Mouse (Mus musculus) thymus, adult 2 months (tissue): Measurements from ENCODE around the gene Gpr182.

ENCODE experiments used
- CTCF ChIP-seq: fragments of 200-500 bp; IDR thresholded peaks from 2 replicates; pipeline ENCODE4 v1.5.1; 2012; ENCODE audit warnings: mild to moderate bottlenecking, control low read depth, low read length, moderate library complexity, borderline replicate concordance; ENCODE audit not compliant: control insufficient read depth, poor library complexity, insufficient read depth; ENCODE audit errors: extremely low read depth
- POLR2A ChIP-seq: fragments of 200-500 bp; IDR thresholded peaks from 2 replicates; pipeline ENCODE4 v1.6.1; 2012; ENCODE audit warnings: mild to moderate bottlenecking, low read length, control low read depth, moderate library complexity; ENCODE audit not compliant: control insufficient read depth, poor library complexity, insufficient read depth; ENCODE audit errors: extremely low read depth

DNA sequence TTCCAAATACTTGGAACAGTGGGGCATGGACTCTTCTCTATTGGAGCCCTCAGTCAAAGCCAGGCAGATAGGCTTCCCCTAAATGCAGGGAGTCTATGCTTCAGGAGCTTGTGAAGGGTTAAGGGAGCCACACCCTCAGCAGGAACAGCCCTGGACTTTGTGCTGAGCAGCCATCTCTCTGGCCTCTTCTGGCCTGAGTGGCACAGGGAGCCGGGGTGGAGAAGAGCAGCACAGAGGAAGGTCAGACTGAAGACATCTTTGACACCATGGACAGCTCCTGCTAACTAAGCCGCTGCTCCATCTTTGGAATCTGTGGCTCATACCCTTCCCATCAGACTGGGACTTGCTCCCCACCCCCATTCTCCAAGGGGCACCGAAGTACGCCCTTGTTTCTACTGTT is 48.2 kb downstream of the Gpr182 start:
- TF ChIP-seq CTCF (no peak), POLR2A (no peak)
